Mouse (Mus musculus) megakaryocyte, adult 5-6 weeks (primary cell): ENCODE measurements around the gene Pitpnm3. TPM values are rescaled to one million over a fixed set of nuclear protein-coding genes. Genes with fewer than 3 reads are reported as not detected.
"Not testable (repeated sequence)": the region's sequence is repeated elsewhere in the genome, so short reads cannot be mapped to it uniquely, and the experiment has no call there.

Experiments used
- ATAC-seq: 2 replicates; pipeline ENCODE4 v1.8.0; 2016; ENCODE audit warnings: mild to moderate bottlenecking, inconsistent platforms; ENCODE audit not compliant: poor library complexity, severe bottlenecking
- total RNA-seq, 2 experiments: library from RNA; stranded (forward) in 1 of 2; stranded (reverse) in 1 of 2; fragments of 153-499, 151-499 nt in 1 of 2; fragments of 221-1000, 200-1000 nt in 1 of 2; gene quantifications; 2 replicates each; pipeline versions ENCODE4 v1.2.3 to v1.2.4; 2015 to 2017

Gene Pitpnm3
- not detected in 2 replicates for total RNA-seq (2015)
- 0.07 TPM in 1 of 2 replicates, not detected in the other for total RNA-seq (2017)

- ATAC-seq: no peak
These were observed at the start of gene Pitpnm3 for GRCm38 (mm10) chr11:72135383-72136158. TSS of gene Pitpnm3 (minus strand) at chr11:72135778.

- no peak for ATAC-seq
These were observed 48.7 kb upstream of the Pitpnm3 start for GRCm38 (mm10) chr11:72184252-72184651.

GRCm38 (mm10) chr11:72181136-72181535 lies 45.6 kb upstream of the Pitpnm3 start:
- ATAC-seq: no peak

GRCm38 (mm10) chr11:72180556-72180955 lies 45.0 kb upstream of the Pitpnm3 start:
- ATAC-seq: no peak

- ATAC-seq: no peak
These were observed 41.0 kb upstream of the Pitpnm3 start for GRCm38 (mm10) chr11:72176553-72176952.

- no peak for ATAC-seq
These were observed 40.4 kb upstream of the Pitpnm3 start for GRCm38 (mm10) chr11:72175966-72176365.

- no peak for ATAC-seq
These were observed 39.1 kb upstream of the Pitpnm3 start for GRCm38 (mm10) chr11:72174721-72175120.

- no peak for ATAC-seq
These were observed 37.9 kb upstream of the Pitpnm3 start for GRCm38 (mm10) chr11:72173506-72173905.

- not testable (repeated sequence) for ATAC-seq
These were observed 36.3 kb upstream of the Pitpnm3 start for GRCm38 (mm10) chr11:72171906-72172305.

- no peak for ATAC-seq
These were observed 34.3 kb upstream of the Pitpnm3 start for GRCm38 (mm10) chr11:72169871-72170270.

GRCm38 (mm10) chr11:72163198-72163597 lies 27.6 kb upstream of the Pitpnm3 start:
- ATAC-seq: no peak

GRCm38 (mm10) chr11:72156624-72157023 lies 21.0 kb upstream of the Pitpnm3 start:
- no peak for ATAC-seq

- no peak for ATAC-seq
These were observed 20.4 kb upstream of the Pitpnm3 start for GRCm38 (mm10) chr11:72155981-72156428.

GRCm38 (mm10) chr11:72155186-72155980 lies 19.8 kb upstream of the Pitpnm3 start:
- no peak for ATAC-seq

GRCm38 (mm10) chr11:72153122-72153862 lies 17.7 kb upstream of the Pitpnm3 start:
- no peak for ATAC-seq

- ATAC-seq: no peak
These were observed 15.5 kb upstream of the Pitpnm3 start for GRCm38 (mm10) chr11:72151120-72151519.

GRCm38 (mm10) chr11:72147910-72148309 lies 12.3 kb upstream of the Pitpnm3 start:
- no peak for ATAC-seq

- ATAC-seq: no peak
These were observed 10.3 kb upstream of the Pitpnm3 start for GRCm38 (mm10) chr11:72145877-72146248.

- ATAC-seq: no peak; the same call in 1 of the 2 replicates
These were observed 9.8 kb upstream of the Pitpnm3 start for GRCm38 (mm10) chr11:72145182-72145876.

GRCm38 (mm10) chr11:72142889-72143288 lies 7.3 kb upstream of the Pitpnm3 start:
- no peak for ATAC-seq
